Mouse (Mus musculus) T-cell, adult 2 months (primary cell): ENCODE data around the gene Zfr2.

Experiments used
- DNase-seq: peaks from one replicate; pipeline ENCODE4 v3.0.0; 2022; ENCODE audit warnings: low spot score

Gene Zfr2

DNA sequence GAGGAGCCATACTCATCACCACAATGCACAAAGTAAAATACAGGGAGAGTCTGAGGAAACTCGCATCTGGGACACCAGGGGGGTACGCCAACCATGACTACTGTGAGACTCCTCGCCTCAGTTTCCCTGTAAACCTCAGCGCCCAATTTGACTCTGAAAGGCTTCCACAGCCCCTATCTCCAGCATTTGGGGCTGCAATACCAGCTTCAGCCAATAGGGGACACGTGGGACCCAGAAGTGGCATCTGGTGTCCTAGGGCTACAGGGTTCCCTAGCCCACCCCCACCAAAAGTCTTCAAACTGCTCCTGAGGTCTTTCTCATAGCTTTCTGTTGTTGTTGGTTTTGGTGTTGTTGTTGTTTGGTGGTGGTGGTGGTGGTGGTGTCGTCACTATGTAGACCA lies 55.6 kb downstream of the Zfr2 start:
- no peak for DNase-seq

DNA sequence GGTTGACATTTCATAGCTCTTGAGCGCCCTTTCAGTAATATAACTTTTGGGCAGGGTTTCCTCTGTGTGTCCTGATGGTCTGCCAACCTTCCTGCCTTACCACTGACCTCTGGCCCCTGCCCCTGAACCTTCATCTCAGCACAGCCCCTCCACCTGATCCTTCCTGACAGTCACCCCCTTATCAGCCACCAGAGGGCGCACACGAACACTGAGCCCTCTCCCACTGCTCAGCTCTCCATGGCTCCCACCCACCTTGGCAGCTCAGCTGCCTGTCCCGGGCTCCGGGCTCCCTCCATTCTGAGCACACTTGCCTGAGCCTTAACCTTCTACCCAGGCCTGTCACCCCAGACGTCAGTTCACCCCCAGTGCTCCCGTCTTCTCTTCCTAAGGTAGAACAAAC lies 56.3 kb downstream of the Zfr2 start:
- peak; percentile 68 for DNase-seq

DNA sequence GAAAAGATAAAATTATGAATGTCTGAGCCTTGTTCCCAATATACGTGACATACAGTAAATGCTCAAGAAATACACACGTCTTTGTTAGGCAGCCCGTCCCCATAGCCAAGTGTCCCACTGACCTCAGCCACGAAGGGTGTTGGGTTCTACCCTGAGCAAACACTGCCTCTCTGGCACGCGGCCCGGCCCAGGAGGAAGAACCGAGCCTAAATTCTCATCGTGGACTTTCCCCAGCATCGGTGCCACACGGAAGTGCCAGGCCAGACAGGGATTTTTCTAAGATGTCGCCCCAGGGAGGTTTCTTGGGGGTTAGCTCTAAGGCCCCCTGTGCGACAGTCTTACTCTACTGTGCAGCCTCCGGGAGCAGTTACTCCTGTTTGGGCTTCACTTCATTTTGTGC lies 56.9 kb downstream of the Zfr2 start:
- DNase-seq: no peak

DNA sequence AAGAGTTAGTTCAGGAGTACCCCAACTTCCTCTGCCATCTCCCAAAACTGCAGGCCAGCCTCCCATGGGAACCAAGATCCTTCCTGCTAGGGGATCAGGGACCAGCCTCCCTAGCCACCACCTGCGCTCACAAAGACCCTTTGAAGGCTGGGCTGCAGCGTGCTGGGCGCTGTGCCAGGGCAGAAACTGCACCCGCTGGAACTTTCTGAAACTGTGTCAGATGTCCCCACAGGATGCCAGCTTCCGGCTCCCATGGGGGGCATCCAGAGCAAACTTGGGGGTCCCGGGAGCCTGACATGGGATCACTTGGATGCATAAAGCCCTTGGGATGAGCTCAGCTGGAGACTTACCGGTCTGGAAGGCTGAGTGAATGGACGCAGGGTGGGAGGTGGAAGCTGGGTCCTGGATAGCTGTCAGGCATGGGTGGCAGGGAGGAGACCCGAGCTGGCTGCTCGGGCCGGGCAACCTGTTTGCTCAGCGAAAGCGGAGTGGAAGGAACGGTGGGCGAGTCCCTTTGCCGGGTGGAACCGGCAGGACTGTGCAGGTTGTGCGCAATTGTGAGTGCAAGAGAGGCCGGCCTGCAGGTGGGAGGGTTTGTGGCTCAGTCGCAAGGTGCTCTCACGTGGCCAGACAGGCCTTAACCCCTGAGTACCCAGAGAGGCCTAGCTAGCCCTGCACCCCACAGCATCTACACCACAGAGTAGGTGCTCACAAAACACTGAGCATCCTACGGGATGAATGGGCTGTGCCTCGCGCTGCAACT lies 57.9 kb downstream of the Zfr2 start:
- DNase-seq: no peak

DNA sequence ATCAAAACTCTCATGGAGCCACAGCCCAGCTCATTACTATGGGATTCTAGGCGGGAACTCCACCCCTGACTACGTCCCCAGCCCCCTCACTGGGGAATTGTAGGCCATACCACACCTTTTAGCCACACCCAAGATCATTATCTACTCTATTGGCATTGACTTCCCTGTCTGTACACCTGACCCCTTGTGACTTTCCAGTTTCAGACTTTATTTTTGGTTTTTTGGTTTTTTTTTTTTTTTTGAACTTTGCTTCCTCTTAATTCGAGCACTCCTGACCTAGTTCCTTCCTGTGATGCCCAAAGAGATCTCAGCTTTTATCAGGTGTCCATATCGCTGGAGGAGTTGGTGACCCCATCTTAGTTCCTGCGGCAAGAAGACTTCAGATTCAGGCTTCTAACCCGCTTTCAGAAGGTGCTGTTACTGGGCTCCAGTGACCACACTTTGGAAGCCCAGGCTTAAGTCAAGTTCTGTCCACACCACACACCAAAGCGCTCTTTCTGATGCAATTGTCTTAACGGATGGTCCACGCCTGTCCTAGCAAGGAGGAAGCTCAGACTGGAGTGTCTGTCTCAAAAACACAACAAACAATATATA lies 58.7 kb downstream of the Zfr2 start, which contains the start of gene Tjp3:
Gene Tjp3, minus strand, starts transcription at position 71 of the 594 bp plus-strand sequence.
- no peak for DNase-seq

DNA sequence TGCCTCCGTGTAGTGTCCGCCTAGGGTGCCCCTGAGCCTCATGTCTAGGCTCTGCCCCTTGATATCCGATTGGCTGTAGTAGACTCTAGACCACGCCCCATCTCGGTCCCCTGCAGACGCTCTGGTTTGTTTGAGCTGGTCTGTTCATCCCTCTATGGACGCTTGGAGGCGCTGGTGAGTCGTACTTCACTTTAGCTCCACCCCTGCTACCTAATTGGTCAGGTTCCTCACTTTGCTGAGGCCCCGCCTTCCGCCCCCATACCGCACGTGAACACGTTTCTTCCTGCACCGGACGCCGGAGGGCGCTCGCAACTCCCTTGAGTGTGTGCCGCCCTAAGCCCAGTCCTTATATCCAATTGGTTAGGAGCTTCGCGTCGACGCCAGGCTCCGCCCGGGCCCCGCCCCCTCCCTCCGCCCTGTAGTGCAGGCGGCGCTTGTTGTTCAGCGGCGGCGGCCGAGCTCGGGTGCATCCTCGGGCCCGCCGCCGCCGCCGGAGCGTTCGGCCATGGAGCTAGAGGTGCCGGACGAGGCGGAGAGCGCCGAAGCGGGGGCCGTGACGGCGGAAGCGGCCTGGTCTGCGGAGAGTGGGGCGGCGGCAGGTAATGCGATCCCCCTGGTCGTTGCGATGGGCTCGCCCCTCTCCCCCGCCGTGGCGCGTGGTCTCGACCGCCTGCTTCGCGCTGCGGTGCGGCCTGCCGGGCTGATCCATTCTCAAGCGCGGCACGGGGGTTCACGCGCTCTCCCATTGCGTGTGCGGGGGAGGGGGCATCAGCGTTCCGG lies 59.8 kb downstream of the Zfr2 start, which contains the start of gene Pip5k1c:
Gene Pip5k1c, plus strand, starts transcription at position 410 of the 780 bp plus-strand sequence.
- peak; percentile 100 for DNase-seq

DNA sequence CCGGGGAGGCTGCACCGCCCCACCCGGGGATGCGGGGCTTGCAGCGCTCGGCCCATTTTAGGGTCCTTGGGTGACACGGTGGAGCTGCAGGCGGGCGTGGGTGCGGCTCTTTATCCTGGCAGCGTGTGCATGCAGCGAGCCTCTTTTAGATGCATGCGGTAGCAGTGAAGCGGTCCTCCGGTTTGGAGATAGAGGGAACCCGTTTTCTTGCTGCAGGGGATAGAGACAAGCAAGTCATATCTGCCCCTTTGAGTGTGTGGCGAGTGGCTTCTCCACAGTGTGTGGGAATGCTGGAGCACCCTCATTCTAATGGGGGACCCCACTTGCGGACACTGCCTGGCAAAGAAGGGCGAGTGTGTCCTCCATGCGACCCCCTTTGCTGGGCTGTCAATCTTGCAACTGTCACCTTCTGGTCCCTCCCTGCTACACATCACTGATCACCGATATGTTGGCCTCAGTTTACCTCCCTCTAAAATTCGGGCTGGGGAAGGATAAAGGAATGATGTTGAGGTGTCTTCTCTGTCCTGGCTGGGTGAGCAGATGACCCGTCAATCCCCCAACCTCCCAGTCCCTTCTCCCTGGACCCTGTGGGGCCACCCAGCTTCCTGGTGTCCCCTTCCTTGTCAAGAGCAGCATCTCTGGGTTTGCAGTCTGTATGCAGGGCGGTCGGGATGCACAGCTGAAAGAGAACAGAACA lies 60.5 kb downstream of the Zfr2 start:
- no peak for DNase-seq

DNA sequence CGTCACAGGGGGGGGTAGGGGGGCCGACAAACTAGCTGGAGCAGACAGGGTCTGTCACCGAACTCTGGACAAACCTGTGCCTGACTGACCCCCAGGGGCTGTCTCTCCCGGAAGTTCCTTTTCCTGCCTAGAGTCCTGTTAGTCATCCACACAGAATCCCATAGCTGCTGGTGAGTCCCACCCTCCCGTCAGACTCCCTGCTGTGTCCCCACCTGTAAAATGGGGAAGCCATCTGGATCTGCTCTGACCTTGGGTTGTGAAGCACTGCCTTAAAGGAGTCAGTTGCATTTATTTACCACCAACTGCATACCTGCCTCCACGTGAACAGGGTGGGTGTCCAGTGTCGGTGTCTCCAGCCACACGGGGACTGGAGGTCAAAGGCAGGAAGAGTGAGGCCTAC lies 61.5 kb downstream of the Zfr2 start:
- no peak for DNase-seq

DNA sequence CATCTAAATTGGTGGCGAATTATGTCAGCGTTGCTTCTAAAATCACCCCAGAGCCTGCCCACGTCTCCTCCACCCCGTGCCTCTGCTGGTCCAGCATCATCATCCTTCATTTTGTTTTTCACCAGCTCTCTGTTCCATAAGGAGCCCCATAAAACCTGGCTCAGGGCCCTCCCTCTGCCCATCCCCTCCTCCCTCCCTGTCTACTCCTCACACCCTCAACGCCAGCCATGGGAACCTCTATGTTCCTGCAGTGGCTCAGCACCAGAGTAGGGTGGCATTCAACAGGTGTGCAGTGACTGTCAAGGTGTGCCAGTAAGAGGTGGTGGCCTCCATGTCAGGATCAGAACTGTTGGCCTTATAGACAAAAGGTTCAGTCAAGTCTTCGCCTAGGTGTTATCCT lies 62.2 kb downstream of the Zfr2 start:
- no peak for DNase-seq

DNA sequence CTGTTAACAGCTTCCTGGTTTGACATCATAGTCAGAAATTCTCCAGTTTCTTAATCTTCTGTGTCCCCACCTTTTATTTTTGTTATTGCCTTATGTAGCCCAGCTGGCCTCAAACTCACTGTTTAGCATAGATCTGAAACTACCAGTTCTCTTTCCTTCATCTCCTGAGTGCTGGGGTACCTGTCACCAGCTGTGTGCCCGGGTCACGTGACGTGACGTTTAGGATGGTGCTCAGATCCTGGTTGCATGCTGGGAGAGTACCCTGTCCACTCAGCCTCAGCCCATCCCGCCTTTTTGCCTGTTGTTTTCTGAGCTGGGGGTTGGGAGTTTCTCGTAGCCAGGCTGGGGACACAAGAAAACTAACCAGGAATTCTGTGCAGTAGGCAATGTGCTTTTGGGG lies 64.3 kb downstream of the Zfr2 start:
- peak; percentile 37 for DNase-seq

DNA sequence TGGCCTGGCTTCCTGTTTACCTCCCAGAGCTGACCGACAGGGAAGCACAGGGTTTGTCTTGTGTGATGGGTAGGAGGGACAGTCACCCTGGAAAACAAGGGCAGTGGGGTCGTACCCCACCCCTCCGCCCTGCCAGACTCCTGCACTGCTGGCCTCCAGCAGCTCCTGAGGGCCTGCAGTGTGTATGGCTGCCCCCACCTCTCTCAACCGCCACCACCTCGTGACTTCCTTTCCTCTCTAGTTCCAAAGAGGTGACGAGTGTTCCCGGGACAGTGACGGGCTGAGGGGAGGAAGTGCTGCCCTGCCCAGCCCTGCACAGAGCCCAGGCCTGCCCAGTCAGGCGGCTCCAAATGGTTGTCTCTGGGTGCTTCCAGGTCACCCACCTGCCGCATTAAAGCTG lies 64.9 kb downstream of the Zfr2 start:
- peak; percentile 81 for DNase-seq

DNA sequence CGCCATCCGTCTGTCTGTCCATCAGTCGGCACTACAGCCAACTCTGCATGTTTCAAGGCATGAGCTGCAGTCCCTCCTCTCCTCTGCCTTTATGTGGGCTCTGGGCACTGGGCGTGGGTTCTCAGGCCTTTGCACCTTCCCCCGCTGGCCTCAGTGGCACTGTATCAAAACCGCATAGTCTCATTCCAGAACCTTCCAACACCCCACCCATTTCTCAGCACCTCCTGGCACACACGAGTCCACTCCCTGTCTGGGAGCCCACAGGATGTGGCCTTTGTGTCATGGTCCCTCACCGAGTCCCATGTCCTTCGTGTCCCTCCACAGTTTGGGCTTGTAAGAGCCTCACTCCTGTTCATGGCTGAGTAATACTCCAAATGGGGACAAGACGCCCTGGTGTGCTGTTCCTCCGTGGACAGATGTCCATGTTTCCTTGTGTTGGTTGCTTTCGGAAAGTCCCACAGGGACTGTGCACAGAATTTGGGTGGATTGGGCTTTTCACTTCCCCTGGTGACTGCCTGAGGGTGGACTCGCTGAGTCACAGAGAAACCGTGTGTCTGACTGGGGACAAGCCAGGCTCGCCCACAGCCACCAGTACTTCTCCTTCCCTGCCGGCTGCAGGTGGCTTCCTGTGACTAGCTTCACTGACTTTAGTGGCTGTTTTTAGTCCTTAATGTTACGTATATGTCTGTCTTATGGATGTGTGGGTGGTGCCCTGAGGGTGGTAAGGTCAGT lies 65.6 kb downstream of the Zfr2 start:
- peak; percentile 61 for DNase-seq

DNA sequence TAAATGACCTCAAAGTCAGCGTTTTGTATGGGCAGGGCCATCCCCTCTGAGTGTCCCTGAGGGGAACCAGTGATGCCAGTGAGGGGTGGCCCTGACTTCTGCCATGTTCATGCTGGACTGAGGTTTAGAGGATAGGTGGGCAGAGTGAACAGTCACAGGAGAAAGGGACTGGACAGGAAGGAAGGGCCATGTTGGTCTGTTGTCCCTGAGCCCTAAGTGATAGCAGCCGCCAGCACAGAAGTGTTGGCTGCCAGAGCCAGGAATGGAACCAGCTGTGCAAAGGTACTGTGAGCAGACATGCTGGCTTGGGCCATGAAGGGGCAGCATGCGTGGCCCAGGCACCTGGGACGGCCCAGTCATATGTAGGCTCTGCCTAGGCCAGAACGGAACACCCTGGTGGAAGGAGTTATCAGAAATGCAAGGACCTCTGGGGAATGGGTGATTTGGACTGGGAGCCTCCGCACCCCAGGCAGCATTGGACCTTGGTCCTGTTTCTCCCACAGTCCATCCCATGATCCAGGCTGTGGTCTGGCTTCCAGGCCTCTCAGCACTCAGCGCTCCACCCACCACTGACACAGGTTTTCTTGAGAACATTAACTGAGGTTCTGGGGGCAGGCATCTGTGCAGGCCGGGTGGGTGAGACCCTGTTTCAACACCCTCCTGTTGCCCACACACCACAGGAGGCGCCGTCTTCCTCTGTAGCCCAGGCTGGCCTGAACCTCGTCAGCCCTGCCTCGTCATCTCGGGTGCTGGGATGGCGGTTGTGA lies 66.8 kb downstream of the Zfr2 start:
- DNase-seq: no peak

DNA sequence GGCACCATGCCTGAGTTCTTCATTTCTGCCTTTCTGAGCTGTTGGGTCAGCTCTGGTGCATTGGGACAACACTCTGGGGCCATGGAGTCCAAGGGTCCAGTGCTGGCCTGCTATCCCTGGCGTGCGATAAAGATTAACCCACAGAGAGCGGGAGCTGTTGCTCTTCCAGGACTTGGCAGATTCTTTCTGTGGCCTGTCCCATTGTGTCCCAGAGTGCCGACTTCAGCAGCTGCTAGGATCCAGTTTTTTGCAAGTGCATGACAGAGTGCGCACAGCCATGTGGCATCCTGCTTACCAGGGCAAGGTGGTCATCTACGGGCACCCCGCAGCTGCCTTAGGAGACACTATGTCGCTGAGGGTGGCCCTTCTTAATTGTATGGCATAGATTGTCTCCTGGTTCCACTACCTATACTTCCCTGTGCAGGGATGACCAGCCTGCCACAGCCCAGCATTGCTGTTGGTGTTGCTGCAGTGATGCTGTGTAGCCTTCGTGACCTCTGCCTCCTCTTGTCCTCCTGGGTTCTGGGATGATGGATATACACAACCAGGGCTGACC lies 67.5 kb downstream of the Zfr2 start:
- no peak for DNase-seq

DNA sequence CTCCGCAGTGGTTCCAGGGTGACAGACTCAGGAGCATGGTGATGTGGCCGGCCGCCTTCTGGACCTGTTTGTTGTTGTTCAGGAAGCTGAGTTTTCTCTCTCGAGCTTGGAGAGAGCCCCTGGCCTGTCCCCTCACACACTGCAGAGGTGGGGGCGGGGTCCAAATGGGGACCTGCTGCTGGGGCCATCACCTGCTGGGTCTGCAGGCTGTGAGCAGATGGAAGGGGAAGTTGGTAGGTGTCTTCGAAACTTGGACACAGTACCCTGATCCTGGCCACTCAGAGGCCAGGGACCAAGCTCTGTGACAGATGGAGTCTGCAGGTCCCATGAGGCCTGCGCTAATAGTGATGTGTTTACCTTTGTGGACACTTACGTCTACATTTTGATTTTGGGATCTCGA lies 68.4 kb downstream of the Zfr2 start:
- no peak for DNase-seq
